Mouse (Mus musculus) spleen, adult 2 months (tissue): ENCODE measurements around the gene Nosip.

Experiments
- CTCF ChIP-seq: fragments of 200-500 bp; IDR thresholded peaks from 2 replicates; pipeline ENCODE4 v1.5.1; 2011; ENCODE audit warnings: mild to moderate bottlenecking, inconsistent platforms; ENCODE audit not compliant: insufficient read depth, insufficient read length, insufficient replicate concordance; ENCODE audit errors: extremely low read depth
- POLR2A ChIP-seq: fragments of 200-500 bp; IDR thresholded peaks from 2 replicates; pipeline ENCODE4 v1.6.1; 2011; ENCODE audit warnings: low read depth, low read length, inconsistent platforms

GRCm38 (mm10) chr7:45035631-45036030, 26.6 kb upstream of the Nosip start:
- TF ChIP-seq POLR2A (no peak), CTCF (no peak)
